Mouse (Mus musculus) hindbrain, embryonic 13.5 days (tissue): Measurements from ENCODE around the gene Wiz. TPM values are rescaled to one million over a fixed set of nuclear protein-coding genes. Genes with fewer than 3 reads are reported as not detected.

Experiments
- ATAC-seq: fragments of 200-750 bp; cut with Nextera tagmentation; 2 replicates; pipeline ENCODE4 v1.8.0; 2017; ENCODE audit warnings: moderate TSS enrichment; ENCODE audit not compliant: low FRiP score
- H3K27ac ChIP-seq: fragments of 300-500 bp; sonication (generic); 2 replicates; pipeline ENCODE4 v1.5.1; 2015; ENCODE audit warnings: inconsistent platforms, mild to moderate bottlenecking, moderate library complexity
- H3K27me3 ChIP-seq: fragments of 300-500 bp; sonication (generic); 2 replicates; pipeline ENCODE4 v1.6.1; 2015; ENCODE audit warnings: mild to moderate bottlenecking, inconsistent platforms
- H3K36me3 ChIP-seq: fragments of 300-500 bp; sonication (generic); 2 replicates; pipeline ENCODE4 v1.6.1; 2015; ENCODE audit warnings: mild to moderate bottlenecking, inconsistent platforms
- H3K4me1 ChIP-seq: fragments of 300-500 bp; sonication (generic); replicated peaks from 2 replicates; pipeline ENCODE4 v1.6.1; 2015; ENCODE audit warnings: inconsistent platforms
- H3K4me2 ChIP-seq: fragments of 300-500 bp; sonication (generic); 2 replicates; pipeline ENCODE4 v1.6.1; 2015; ENCODE audit warnings: inconsistent platforms, mild to moderate bottlenecking, moderate library complexity
- H3K4me3 ChIP-seq: fragments of 300-500 bp; sonication (generic); 2 replicates; pipeline ENCODE4 v1.5.1; 2015; ENCODE audit warnings: mild to moderate bottlenecking, inconsistent platforms
- H3K9ac ChIP-seq: fragments of 300-500 bp; sonication (generic); 2 replicates; pipeline ENCODE4 v1.6.1; 2015; ENCODE audit warnings: mild to moderate bottlenecking, inconsistent platforms
- H3K9me3 ChIP-seq: fragments of 300-500 bp; sonication (generic); 2 replicates; pipeline ENCODE4 v1.6.1; 2016; ENCODE audit warnings: inconsistent platforms
- WGBS: fragments of 180-500 bp; shearing (Covaris S2); methylation state at CpG from one replicate; pipeline ENCODE4 v1.1.7; 2015; 5-methylcytosine and 5-hydroxymethylcytosine counted together
- polyA plus RNA-seq: library from polyadenylated mRNA; unstranded; fragments of >200 nt; fragmentation: Nextera tagmentation; extraction: Ambion mirVana; gene quantifications from 2 replicates; pipeline ENCODE4 v1.2.1, GENCODE M21; 2015

Wiz gene
- polyA plus RNA-seq, 1 experiment from 2014 or later, result 35.9 TPM

GRCm38 (mm10) chr17:32368991-32369578 is 20.2 kb downstream of the Wiz start:
- peak overlapping the region; percentile 41 for H3K4me2 ChIP-seq
- H3K36me3 ChIP-seq, result peaks cover 9% of the 10 kb centered on the region
- 15% methylated on average over 14 of the region's 17 CpGs for WGBS
- H3K27me3 ChIP-seq, result no peaks in the 10 kb centered on the region
- ATAC-seq, result no peak
- no peak overlapping the region for H3K27ac ChIP-seq
- H3K9me3 ChIP-seq, result no peaks in the 10 kb centered on the region
- H3K9ac ChIP-seq, result 0 out of 2 replicates have a peak overlapping the region, but pooled peaks have one; percentile 29
- H3K4me1 ChIP-seq, result peaks cover 13% of the 10 kb centered on the region
- H3K4me3 ChIP-seq, result peak overlapping the region; percentile 15; the same call in 1 of the 2 replicates

- no peak for ATAC-seq
- Histone ChIP-seq H3K27ac (no peak overlapping the region), H3K4me1 (peaks cover 22% of the 10 kb centered on the region), H3K27me3 (no peaks in the 10 kb centered on the region), H3K36me3 (peaks cover 11% of the 10 kb centered on the region), H3K9me3 (no peaks in the 10 kb centered on the region), H3K4me3 (no peak overlapping the region), H3K4me2 (no peak overlapping the region), H3K9ac (no peak overlapping the region; the same call in 1 of the 2 replicates)
- WGBS, result 93% methylated on average over 11 of the region's 11 CpGs
Measured at GRCm38 (mm10) chr17:32367706-32368105, 21.5 kb downstream of the Wiz start.

- no peak overlapping the region for H3K9ac ChIP-seq
- ATAC-seq, result no peak
- no peaks in the 10 kb centered on the region for H3K9me3 ChIP-seq
- H3K4me3 ChIP-seq, result no peak overlapping the region
- H3K27ac ChIP-seq, result peak overlapping the region; percentile 85; the same call in 1 of the 2 replicates
- WGBS, result 84% methylated on average over 1 of the region's 1 CpGs
- H3K4me2 ChIP-seq, result no peak overlapping the region
- no peaks in the 10 kb centered on the region for H3K27me3 ChIP-seq
- H3K4me1 ChIP-seq, result peaks cover 37% of the 10 kb centered on the region
- H3K36me3 ChIP-seq, result peaks cover 33% of the 10 kb centered on the region
Measured at GRCm38 (mm10) chr17:32365296-32365695, 23.9 kb downstream of the Wiz start.

- peak overlapping the region; percentile 96 for H3K9ac ChIP-seq
- H3K36me3 ChIP-seq, result peaks cover 37% of the 10 kb centered on the region
- H3K4me3 ChIP-seq, result peak overlapping the region; percentile 91
- no peaks in the 10 kb centered on the region for H3K9me3 ChIP-seq
- WGBS, result 62% methylated on average over 5 of the region's 5 CpGs
- H3K4me2 ChIP-seq, result peak overlapping the region; percentile 83
- ATAC-seq, result peak; percentile 27
- H3K27ac ChIP-seq, result peak overlapping the region; percentile 85
- H3K4me1 ChIP-seq, result peaks cover 37% of the 10 kb centered on the region
- H3K27me3 ChIP-seq, result no peaks in the 10 kb centered on the region
Measured at GRCm38 (mm10) chr17:32364850-32365249, 24.4 kb downstream of the Wiz start.

- Histone ChIP-seq H3K36me3 (peaks cover 42% of the 10 kb centered on the region), H3K27ac (peak overlapping the region; percentile 85)
- WGBS, result under 1% methylated on average over 47 of the region's 47 CpGs
Measured at GRCm38 (mm10) chr17:32364331-32364730, 24.9 kb downstream of the Wiz start.

GRCm38 (mm10) chr17:32363821-32364301 is 25.4 kb downstream of the Wiz start:
- Histone ChIP-seq H3K4me3 (peak overlapping the region; percentile 91), H3K27ac (peak overlapping the region; percentile 85), H3K36me3 (peaks cover 47% of the 10 kb centered on the region)

More at GRCm38 (mm10) chr17:32364331-32364730, 24.9 kb downstream of the Wiz start:
- Histone ChIP-seq H3K4me2 (peak overlapping the region; percentile 83), H3K9ac (peak overlapping the region; percentile 96), H3K27me3 (no peaks in the 10 kb centered on the region), H3K9me3 (no peaks in the 10 kb centered on the region), H3K4me1 (peaks cover 37% of the 10 kb centered on the region), H3K4me3 (peak overlapping the region; percentile 91)
- peak; percentile 94 for ATAC-seq

GRCm38 (mm10) chr17:32362686-32363085 is 26.6 kb downstream of the Wiz start:
- peak overlapping the region; percentile 91 for H3K4me3 ChIP-seq
- H3K9me3 ChIP-seq, result no peaks in the 10 kb centered on the region
- H3K27ac ChIP-seq, result no peak overlapping the region
- peaks cover 32% of the 10 kb centered on the region for H3K4me1 ChIP-seq
- H3K4me2 ChIP-seq, result peak overlapping the region; percentile 83
- no peak for ATAC-seq
- WGBS, result 85% methylated on average over 4 of the region's 4 CpGs
- H3K27me3 ChIP-seq, result no peaks in the 10 kb centered on the region
- peaks cover 56% of the 10 kb centered on the region for H3K36me3 ChIP-seq
- peak overlapping the region; percentile 96 for H3K9ac ChIP-seq

More at GRCm38 (mm10) chr17:32363821-32364301, 25.4 kb downstream of the Wiz start:
- Histone ChIP-seq H3K4me1 (peaks cover 34% of the 10 kb centered on the region), H3K9me3 (no peaks in the 10 kb centered on the region), H3K27me3 (no peaks in the 10 kb centered on the region), H3K4me2 (peak overlapping the region; percentile 83), H3K9ac (peak overlapping the region; percentile 96)
- peak; percentile 57 for ATAC-seq
- WGBS, result under 1% methylated on average over 22 of the region's 50 CpGs

GRCm38 (mm10) chr17:32359928-32360327 is 29.3 kb downstream of the Wiz start:
- Histone ChIP-seq H3K4me2 (no peak overlapping the region), H3K9ac (no peak overlapping the region), H3K4me1 (peaks cover 29% of the 10 kb centered on the region), H3K27me3 (no peaks in the 10 kb centered on the region), H3K27ac (no peak overlapping the region), H3K9me3 (no peaks in the 10 kb centered on the region), H3K36me3 (peaks cover 77% of the 10 kb centered on the region), H3K4me3 (no peak overlapping the region)
- no peak for ATAC-seq
- WGBS, result 85% methylated on average over 18 of the region's 18 CpGs

GRCm38 (mm10) chr17:32358943-32359340 is 30.3 kb downstream of the Wiz start:
- Histone ChIP-seq H3K36me3 (peaks cover 87% of the 10 kb centered on the region), H3K4me3 (no peak overlapping the region), H3K27me3 (no peaks in the 10 kb centered on the region), H3K27ac (no peak overlapping the region), H3K9me3 (no peaks in the 10 kb centered on the region), H3K4me2 (no peak overlapping the region), H3K4me1 (peaks cover 36% of the 10 kb centered on the region), H3K9ac (no peak overlapping the region)
- no peak for ATAC-seq
- 94% methylated on average over 6 of the region's 6 CpGs for WGBS

GRCm38 (mm10) chr17:32358192-32358942 is 30.9 kb downstream of the Wiz start:
- no peak for ATAC-seq
- no peak overlapping the region for H3K4me2 ChIP-seq
- no peak overlapping the region for H3K27ac ChIP-seq
- H3K27me3 ChIP-seq, result no peaks in the 10 kb centered on the region
- H3K36me3 ChIP-seq, result peaks cover 92% of the 10 kb centered on the region
- H3K9ac ChIP-seq, result no peak overlapping the region
- H3K4me1 ChIP-seq, result peaks cover 34% of the 10 kb centered on the region
- 93% methylated on average over 7 of the region's 7 CpGs for WGBS
- H3K9me3 ChIP-seq, result no peaks in the 10 kb centered on the region
- H3K4me3 ChIP-seq, result no peak overlapping the region

- 79% methylated on average over 24 of the region's 24 CpGs for WGBS
- Histone ChIP-seq H3K27ac (no peak overlapping the region), H3K9ac (no peak overlapping the region), H3K4me1 (peaks cover 21% of the 10 kb centered on the region), H3K36me3 (peaks cover 85% of the 10 kb centered on the region), H3K4me3 (no peak overlapping the region), H3K27me3 (no peaks in the 10 kb centered on the region), H3K4me2 (no peak overlapping the region), H3K9me3 (no peaks in the 10 kb centered on the region)
- ATAC-seq, result no peak
Measured at GRCm38 (mm10) chr17:32356766-32357760, 32.2 kb downstream of the Wiz start.
